Mouse (Mus musculus): ENCODE results near the gene Lrmp.

- peak; percentile 61 for TF ChIP-seq ZNF384 (IDR thresholded peaks at IDR 0.05; ENCODE audit: low read depth, low read length)
- TF ChIP-seq CTCF (conservative IDR thresholded peaks at IDR 0.05 in 1 of 2, IDR thresholded peaks at IDR 0.05 in 1 of 2; ENCODE audit: low read depth in 2 of 2, low read length in 2 of 2) = no peak
- 0 out of 2 replicates have a peak, but pooled peaks have one; percentile 30 for TF ChIP-seq MAX (IDR thresholded peaks at IDR 0.05; ENCODE audit: low read length)
- TF ChIP-seq JUND (conservative IDR thresholded peaks at IDR 0.05; ENCODE audit: low read depth, low read length) = no peak
Observed at GRCm38 (mm10) chr6:145106163-145106842, 9.2 kb upstream of the Lrmp start.

Data from CH12.LX (cell line).